Mouse (Mus musculus) urinary bladder, postnatal 36 days (tissue): ENCODE measurements around the gene Zfp710.
"Not testable (repeated sequence)": the region's sequence is repeated elsewhere in the genome, so short reads cannot be mapped to it uniquely, and the experiment has no call there.

ENCODE experiments used
- DNase-seq, 2 experiments: peaks; one replicate each; pipeline ENCODE4 v3.0.0; 2022; ENCODE audit warnings: low spot score in 2 of 2, mixed read lengths in 1 of 2

Gene Zfp710

GRCm38 (mm10) chr7:80114451-80115223 is 90.0 kb downstream of the Zfp710 start:
- DNase-seq: peak; percentile 38 to 47

GRCm38 (mm10) chr7:80115224-80115590 is 90.6 kb downstream of the Zfp710 start, which contains the start of gene Idh2:
Gene Idh2 (minus strand): TSS chr7:80115392.
- DNase-seq: peak; percentile 91 to 93

- no peak for DNase-seq
Measured at GRCm38 (mm10) chr7:80116158-80116557, 91.5 kb downstream of the Zfp710 start.

DNA sequence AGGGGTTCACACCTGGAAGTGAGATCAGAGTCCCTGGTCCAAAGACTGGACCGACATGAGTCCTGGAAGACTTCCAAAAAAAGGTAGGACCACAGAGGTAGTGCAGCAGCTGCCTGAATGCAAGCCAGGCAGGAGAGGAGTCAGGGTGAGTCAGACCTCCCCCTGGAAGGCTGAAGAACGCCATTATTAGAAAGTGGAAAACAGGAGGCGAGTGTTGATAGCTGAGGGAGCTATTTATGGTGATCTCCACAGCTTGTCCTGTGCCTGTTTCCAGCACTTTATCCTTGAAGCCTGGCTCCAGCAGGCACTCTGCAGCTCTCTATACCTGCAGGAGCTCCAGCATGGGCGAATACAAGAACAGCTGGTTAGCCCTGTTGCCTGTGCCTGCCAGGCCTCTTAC is 94.6 kb downstream of the Zfp710 start:
- DNase-seq: no peak

DNA sequence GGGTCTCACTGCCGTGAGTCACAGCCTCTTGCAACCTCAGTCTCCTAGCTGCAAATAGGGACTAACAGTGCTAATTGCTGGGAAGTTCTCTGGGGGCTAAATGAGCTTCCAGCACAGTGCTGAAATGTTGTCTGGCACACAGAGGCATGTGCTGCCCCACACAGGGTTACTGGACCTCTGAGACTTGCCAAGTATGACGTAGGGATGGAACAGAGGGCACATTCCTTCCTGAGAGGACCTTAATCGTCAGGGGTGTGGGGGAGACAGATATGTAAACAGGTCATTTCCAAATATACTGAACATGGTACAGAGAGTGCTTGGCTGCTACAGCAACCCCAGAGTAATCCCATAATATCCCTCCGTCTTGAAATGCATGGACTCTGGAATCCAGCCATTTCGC is 96.5 kb downstream of the Zfp710 start:
- no peak for DNase-seq

DNA sequence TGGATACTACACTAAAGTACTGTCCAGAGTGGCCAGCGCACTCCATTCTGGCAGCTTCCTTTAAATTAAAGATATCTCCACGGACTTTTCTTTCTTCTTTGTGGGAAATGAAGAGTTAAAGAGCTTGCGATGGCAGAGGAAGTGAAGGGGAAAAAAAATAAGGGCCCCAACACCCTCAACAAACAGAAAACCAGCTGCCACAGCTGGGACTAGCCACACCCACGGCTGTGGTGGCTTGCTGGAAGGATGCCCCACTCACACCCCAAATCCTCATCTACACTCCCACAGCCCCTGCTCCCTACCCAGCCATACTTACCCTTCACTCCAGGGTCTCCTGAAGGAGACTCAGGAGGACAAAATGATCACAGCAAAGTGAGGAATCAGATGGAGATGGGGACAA is 98.5 kb downstream of the Zfp710 start:
- DNase-seq: no peak

- DNase-seq: no peak
Measured at GRCm38 (mm10) chr7:80123672-80124071, 99.1 kb downstream of the Zfp710 start.

DNA sequence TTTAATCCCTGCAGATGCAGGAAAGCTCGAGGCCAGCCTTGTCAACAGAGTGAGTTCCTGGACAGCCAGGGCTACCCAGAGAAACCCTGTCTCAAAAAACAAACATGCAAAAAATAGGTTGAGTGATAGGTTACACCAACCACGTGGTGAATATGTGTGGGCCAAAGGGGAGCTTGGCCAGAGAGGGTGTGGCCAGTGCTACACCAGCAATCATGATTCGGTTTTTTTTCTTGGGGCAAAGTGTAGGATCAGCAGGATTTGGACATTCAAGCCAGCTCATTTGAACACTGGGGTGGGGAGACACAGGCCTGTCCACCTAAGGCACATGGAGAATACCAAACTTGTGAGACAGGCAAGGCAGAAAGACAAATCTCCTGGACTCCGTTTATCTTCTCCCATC is 104.7 kb downstream of the Zfp710 start:
- DNase-seq: no peak

GRCm38 (mm10) chr7:80130344-80131055 is 105.9 kb downstream of the Zfp710 start:
- DNase-seq: no peak

GRCm38 (mm10) chr7:80131315-80131714 is 106.7 kb downstream of the Zfp710 start:
- not testable (repeated sequence) for DNase-seq

DNA sequence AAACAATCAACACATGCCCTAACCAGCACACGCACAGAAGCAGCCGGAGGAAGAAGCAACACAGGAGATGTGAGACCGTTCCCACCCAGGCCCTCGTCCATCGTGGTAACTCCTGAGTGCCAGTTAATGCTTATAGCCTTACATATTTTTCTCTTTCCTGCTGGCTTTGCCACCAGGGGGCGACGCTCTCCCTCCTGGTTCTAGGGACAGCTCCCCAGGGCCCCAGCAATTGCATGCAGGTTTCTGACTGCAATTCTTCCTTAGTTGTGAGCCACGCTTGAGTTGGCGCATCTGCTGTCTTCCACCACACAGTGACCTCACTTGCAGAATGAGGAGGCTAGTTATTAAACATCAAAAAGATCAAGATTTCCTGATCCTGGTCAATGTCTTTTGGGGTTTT is 107.9 kb downstream of the Zfp710 start:
- DNase-seq: peak in 1 of 2 experiments; percentile 52

DNA sequence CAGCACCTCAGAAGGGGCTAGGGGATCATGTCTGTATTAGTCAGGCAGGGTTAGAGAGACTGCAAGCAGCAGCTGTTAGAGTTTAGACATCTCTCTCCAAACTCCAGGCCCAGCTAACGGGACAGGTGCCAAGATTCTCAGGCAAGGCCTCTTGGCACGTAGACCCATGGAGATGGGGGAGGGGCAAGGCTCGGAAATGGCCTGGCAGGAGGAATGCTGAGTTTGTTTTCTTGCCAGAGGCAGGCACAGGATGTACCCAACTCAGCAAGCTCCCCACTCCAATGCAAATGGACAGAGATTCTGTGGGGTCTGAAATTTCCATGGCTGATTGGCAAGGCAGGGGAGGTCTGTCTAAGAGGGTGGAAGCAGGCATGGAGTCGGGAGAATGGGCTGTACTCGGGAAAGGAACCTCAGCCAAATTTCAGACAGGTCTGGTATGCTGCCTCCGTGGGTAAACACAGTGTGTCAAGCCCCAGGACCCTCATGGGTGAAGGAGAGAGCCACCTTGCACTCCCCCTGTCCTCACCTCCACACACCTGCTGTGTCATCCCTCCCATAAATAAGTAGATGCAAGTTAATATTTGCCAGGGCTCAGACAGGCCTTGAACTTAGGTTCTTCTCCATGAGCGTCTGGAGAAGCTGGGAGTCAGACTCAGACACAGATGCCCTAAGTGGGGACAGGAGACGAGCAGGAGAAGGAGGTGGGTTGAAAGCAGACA is 110.0 kb downstream of the Zfp710 start:
- peak; percentile 51 to 80 for DNase-seq

DNA sequence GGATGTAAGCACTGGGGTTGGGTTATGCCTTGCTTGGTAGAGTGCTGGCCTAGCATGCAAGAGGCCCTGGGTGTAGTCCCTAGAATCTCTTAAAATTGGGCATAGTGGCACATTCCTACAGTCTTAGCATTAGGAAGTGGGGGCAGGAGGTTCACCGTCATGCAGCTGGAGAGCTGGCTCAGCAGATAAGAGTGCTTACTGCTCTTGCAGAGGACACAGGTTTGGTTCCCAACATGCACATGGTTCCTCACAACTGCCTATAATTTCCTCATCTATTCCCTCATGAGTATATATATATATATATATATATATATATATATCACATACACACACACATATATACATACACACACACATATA is 110.5 kb downstream of the Zfp710 start:
- DNase-seq: no peak

DNA sequence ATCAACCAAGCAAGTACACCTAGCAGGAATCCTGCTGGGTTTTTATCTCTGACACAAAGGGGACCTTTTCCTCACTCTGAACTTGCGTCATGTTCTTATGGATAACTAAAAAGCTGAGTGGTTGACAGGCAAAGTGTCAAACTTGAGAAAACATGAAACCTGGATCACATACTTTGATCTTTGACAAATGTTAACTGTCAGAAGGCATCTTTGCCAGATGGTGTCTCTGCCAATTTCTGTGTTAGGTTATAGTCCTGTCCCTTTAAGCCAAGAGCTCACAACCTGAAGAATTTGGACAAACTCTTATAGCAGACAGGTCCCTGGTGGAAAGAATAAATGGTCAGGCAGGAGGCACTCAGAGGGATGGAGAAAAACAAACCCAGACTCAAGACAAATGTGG is 113.8 kb downstream of the Zfp710 start:
- DNase-seq: no peak

DNA sequence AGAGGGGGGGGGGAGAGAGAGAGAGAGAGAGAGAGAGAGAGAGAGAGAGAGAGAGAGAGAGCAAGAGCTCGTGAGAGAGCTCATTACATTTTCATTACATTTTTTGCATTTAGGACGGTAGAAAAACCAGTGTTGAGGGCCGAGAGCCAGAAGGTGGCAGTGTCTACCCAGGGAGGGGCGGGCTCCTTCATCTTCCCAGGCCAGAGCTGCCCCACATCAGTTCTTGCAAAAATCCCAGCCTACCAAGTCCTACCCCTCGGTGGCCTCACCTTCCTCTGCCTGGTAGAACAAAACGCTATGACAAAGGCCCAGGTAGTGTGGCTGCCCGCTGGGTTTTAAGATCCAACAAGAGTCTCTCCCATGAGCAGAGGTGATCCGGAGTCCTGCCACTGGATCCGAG is 116.2 kb downstream of the Zfp710 start:
- DNase-seq: peak; percentile 70 to 82
